Mouse (Mus musculus) stomach, postnatal 0 days (tissue): ENCODE data around the gene Ppp1r9a.

ENCODE experiments used
- CTCF ChIP-seq: IDR thresholded peaks from 2 replicates; pipeline ENCODE4 v1.5.1; 2016; ENCODE audit warnings: antibody characterized with exemption, low read depth, mild to moderate bottlenecking, moderate library complexity
- EP300 ChIP-seq: optimal IDR thresholded peaks from 2 replicates; pipeline ENCODE3; 2016; ENCODE audit warnings: antibody characterized with exemption

GRCm38 (mm10) chr6:4982686-4983162 lies 80.0 kb downstream of the Ppp1r9a start:
- TF ChIP-seq CTCF (peak; percentile 80), EP300 (no peak)
